Mouse (Mus musculus) adrenal gland, postnatal 10 days (tissue): ENCODE measurements around the gene Tbc1d14. TPM values are rescaled to one million over a fixed set of nuclear protein-coding genes. Genes with fewer than 3 reads are reported as not detected.

Experiments used
- DNase-seq: peaks from one replicate; pipeline ENCODE4 v3.0.0; 2021; ENCODE audit warnings: mixed read lengths
- total RNA-seq, 2 experiments: library from RNA; stranded (reverse); gene quantifications; 2 replicates each; pipeline ENCODE4 v1.2.3; 2021

Gene Tbc1d14
- total RNA-seq, 2 experiments from 2014 or later, result 32.3 to 32.4 TPM

GRCm38 (mm10) chr5:36505643-36506042 lies 87.4 kb downstream of the Tbc1d14 start:
- DNase-seq, result no peak

DNA sequence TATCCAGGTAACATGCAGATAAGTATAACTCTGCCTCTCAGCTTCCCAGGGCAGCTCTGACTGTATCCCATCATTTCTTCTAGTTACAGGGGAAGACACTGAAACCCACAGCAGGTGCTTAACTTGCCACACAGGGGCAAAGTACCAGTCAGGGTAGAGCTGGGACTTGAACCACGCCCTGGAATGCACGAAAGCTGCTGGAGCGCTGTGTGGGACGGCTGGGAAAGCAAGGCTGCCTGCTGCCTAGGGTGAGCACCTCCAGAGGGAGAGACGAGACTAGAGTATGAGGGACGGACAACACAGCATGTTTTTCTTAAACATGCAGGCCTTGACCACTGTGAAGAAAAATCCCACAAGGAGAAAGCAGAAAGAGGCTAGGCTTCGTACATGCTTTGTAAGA lies 87.8 kb downstream of the Tbc1d14 start:
- no peak for DNase-seq

GRCm38 (mm10) chr5:36494709-36495108 lies 98.4 kb downstream of the Tbc1d14 start:
- no peak for DNase-seq

- no peak for DNase-seq
These were observed 99.2 kb downstream of the Tbc1d14 start for GRCm38 (mm10) chr5:36493919-36494318.

DNA sequence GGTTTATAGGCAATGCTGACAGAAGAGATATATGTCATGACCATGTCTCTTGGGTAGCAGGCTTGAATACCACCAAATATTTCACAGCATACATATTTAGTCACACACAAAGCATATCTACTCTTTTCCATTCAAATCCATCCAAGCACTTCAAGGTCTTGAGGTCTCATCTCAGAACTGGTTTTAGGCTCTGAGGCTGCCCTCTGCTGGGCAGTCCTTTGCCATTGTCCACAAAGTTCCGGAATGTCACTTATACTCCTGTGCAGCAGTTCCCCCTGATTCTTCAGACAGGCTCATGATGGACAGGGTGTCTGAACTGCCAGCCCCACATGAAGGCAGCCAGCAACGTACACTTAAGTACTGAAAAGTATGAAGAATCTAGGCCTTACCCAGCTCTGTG lies 103.9 kb downstream of the Tbc1d14 start:
- DNase-seq, result peak; percentile 71

- DNase-seq, result no peak
These were observed 107.8 kb downstream of the Tbc1d14 start for GRCm38 (mm10) chr5:36485306-36485705.

GRCm38 (mm10) chr5:36484171-36484990 lies 108.7 kb downstream of the Tbc1d14 start, which contains the start of the genes Tada2b and Ccdc96:
TSS of gene Tada2b (minus strand) at chr5:36484285.
TSS of gene Ccdc96 (plus strand) at chr5:36484588.
- DNase-seq, result peak; percentile 97

DNA sequence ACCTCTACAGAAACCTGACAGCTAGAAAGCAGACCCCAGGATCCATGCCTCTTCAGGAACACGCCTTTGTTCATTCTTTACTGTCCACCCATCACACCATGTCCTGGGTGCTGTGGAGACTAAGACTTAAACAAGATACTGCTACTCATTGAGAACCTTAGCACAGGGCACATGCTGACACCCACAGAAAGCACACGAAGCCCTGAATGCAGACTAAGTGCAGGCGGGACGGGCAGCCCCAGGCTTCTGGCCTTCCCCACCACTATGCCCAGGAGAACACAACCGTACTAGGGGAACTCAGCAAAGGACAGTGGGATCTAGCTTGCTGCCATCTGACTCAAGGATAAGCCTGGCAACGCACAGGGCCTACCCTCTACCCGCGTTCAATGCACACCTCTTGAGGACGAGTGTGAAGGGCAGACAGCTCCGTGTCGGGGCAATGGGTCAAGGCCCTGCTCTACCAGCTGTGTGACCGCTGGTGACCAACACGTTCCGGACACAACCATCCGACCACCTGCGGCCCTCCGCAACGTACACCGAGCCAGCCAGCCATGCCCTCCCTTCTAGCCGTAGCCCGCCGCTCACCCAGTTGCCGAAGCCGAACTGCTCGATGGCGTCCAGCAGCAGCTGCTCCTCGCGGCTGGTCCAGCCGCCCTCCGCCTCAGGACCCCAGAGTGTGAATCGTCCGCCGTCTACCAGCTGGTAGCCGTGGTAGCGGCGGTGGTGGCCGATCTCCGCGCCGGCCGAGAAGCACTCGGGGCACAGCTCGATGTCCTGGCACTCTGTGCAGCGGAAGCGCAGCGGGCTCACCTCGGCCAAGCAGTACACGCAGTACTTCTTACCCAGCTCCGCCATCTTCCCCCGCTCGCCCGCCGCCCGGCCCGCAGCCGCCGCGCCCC lies 109.6 kb downstream of the Tbc1d14 start:
- peak; percentile 52 for DNase-seq

- no peak for DNase-seq
These were observed 112.0 kb downstream of the Tbc1d14 start for GRCm38 (mm10) chr5:36481114-36481513.

DNA sequence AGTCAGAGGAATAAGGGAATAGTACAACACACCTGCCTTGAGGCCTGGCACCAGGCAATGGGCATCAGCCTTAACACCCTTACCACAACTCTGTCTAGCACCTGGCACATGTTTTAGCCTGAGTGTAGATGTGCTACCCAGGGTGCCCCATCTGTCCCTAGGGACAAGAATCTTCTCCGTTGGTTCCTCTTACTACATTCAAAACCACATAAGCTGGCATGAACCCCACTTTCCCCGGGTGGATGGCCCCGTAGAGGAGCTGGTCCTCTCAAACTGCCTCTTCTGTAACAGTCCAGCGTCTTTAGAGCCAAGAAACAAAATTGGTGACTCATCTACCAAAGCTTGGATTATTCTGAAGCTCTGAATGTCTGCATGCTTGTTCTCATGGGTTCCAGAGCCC lies 112.7 kb downstream of the Tbc1d14 start:
- DNase-seq, result no peak

- no peak for DNase-seq
These were observed 113.3 kb downstream of the Tbc1d14 start for GRCm38 (mm10) chr5:36479735-36480134.

DNA sequence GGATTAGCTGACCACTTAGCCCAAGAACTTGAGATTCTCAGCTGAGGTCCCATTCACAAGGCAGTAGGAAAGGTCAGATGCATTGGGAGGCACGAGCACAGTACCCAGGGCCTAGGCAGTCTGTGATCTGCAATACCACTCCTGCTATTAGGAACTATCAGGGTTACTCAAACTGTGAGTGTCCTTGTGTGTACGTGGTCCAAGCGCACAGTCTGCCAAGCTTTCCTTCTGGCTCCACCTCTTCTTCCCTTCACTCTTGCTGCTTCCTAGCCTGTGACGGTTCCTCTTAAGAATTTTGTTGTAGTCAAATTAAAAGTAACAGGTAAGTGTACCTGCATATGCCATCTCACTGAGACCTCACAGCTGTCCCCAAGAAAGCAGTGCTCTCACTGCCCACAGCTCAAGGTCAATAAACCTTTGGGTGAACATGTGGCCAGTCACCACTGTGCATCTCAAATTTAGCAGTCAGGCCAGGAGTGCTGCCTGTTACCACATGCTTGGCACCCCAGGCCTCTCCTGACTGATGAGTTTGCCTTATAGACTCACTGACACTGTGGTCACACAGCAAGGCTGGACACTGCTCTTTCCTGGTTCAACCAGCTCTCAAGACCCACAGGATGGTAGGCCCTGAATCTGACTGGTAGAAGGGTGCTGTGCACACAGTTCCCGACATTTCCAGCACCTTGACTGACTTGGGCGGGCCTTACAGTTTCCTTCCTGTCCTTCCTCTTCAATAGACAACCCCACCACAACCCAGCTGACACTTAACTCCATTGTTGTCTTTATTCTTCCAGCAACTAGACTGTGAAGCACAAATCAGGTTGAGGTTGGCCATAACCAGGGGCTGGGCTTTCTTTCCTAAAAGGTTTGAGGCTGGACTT lies 114.3 kb downstream of the Tbc1d14 start:
- peak; percentile 43 for DNase-seq

DNA sequence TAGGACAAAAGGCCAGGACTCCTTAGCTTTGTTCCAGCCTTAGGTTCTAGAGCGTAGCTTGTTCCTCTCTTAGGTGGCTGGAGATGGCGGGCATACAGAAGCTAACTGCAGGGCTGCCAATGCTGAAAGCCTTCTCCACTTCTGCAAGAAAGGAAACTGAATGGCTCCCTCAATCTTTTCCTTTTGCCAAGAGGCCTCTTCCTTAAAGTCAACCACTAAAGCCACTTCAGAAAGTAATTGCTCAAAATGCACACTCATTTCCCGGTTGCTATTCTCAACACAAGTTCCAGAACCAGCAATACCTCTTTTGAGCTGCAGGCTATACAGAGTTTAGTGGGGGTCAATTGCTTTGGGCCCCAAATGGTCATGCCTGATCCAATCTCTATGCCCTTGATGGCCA lies 115.6 kb downstream of the Tbc1d14 start:
- DNase-seq, result no peak

- peak; percentile 81 for DNase-seq
These were observed 118.8 kb downstream of the Tbc1d14 start for GRCm38 (mm10) chr5:36474283-36474682.

GRCm38 (mm10) chr5:36472876-36473655 lies 120.0 kb downstream of the Tbc1d14 start:
- peak; percentile 50 for DNase-seq

DNA sequence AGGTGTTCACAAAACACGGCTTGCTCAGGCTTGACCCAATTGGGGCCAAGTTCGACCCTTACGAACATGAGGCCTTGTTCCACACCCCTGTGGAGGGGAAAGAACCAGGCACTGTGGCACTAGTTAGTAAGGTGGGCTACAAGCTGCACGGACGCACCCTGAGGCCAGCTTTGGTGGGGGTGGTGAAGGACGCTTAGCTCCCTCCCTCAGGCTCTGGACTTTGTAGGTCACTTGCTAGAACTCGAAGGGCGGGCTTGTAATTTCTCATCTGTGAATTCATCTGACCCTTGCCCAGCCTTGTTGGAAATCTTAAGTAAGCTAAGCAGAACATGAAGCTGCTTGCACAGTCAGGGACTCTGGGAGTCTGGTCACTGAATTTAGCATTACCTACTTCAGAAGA lies 121.9 kb downstream of the Tbc1d14 start:
- DNase-seq, result no peak

- no peak for DNase-seq
These were observed 127.2 kb downstream of the Tbc1d14 start for GRCm38 (mm10) chr5:36465889-36466288.

GRCm38 (mm10) chr5:36464709-36465661 lies 128.1 kb downstream of the Tbc1d14 start, which contains the start of gene Grpel1:
TSS of gene Grpel1 (plus strand) at chr5:36464998.
- peak; percentile 96 for DNase-seq

DNA sequence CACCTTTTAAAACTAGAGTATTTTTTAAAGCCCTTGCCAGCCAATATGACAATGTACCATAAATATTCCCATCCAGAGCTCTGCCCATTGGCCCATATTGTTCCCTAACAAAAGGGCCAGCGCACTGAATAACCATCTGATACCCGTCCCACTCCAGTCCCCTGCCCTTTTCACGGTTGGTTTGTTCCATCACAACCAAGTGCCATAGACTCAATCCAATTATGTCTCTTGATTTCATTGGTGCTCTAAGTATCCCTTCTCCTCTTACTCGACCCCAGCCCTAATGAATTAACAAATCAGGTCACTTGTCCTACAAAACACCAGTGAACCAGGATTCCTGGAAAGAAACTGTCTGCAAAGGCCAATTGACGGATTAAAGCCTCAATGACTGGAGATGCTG lies 129.7 kb downstream of the Tbc1d14 start:
- no peak for DNase-seq

DNA sequence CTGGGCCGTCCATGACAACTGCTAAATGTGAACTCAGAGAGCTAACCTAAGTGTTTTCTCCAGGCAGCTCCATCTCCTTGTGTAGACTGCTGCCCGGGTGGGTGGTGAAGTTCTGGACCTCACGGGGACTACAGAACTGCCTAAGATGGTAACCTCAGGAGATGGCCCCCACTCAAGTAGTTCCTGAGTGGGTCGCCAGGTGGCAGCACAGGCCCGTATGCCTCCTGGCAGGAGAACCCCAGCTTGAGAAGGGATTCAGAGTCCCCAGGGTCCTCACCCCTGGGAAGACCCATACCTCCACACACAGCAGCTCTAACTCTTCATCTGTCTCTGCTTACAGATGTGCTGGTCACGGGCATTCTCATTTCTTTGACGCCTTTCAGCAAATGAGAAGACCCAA lies 130.3 kb downstream of the Tbc1d14 start:
- DNase-seq, result peak; percentile 91
